Mouse (Mus musculus) forebrain, embryonic 15.5 days (tissue): ENCODE measurements around the gene Plk3. TPM values are rescaled to one million over a fixed set of nuclear protein-coding genes. Genes with fewer than 3 reads are reported as not detected.

ENCODE experiments used
- ATAC-seq: fragments of 200-750 bp; cut with Nextera tagmentation; replicated peaks from 2 replicates; pipeline ENCODE4 v1.8.0; 2017; ENCODE audit warnings: mild to moderate bottlenecking, moderate TSS enrichment, moderate library complexity
- H3K27ac ChIP-seq: fragments of 300-500 bp; sonication (generic); replicated peaks from 2 replicates; pipeline ENCODE4 v1.5.1; 2015; ENCODE audit warnings: mild to moderate bottlenecking, inconsistent platforms
- H3K27me3 ChIP-seq: fragments of 300-500 bp; sonication (generic); 2 replicates; pipeline ENCODE4 v1.6.1; 2015; ENCODE audit warnings: inconsistent platforms
- H3K36me3 ChIP-seq: fragments of 300-500 bp; sonication (generic); 2 replicates; pipeline ENCODE4 v1.6.1; 2015; ENCODE audit warnings: mild to moderate bottlenecking, inconsistent platforms
- H3K4me1 ChIP-seq: fragments of 300-500 bp; sonication (generic); 2 replicates; pipeline ENCODE4 v1.6.1; 2015; ENCODE audit warnings: inconsistent platforms
- H3K4me2 ChIP-seq: fragments of 300-500 bp; sonication (generic); replicated peaks from 2 replicates; pipeline ENCODE4 v1.6.1; 2015; ENCODE audit warnings: mild to moderate bottlenecking, inconsistent platforms
- H3K4me3 ChIP-seq: fragments of 300-500 bp; sonication (generic); 2 replicates; pipeline ENCODE4 v1.5.1; 2015; ENCODE audit warnings: mild to moderate bottlenecking, inconsistent platforms
- H3K9ac ChIP-seq: fragments of 300-500 bp; sonication (generic); replicated peaks from 2 replicates; pipeline ENCODE4 v1.6.1; 2015; ENCODE audit warnings: mild to moderate bottlenecking, inconsistent platforms
- H3K9me3 ChIP-seq: fragments of 300-500 bp; sonication (generic); 2 replicates; pipeline ENCODE4 v1.6.1; 2016; ENCODE audit warnings: inconsistent platforms
- WGBS: fragments of 180-500 bp; shearing (Covaris S2); methylation state at CpG from one replicate; pipeline ENCODE4 v1.1.7; 2015; ENCODE audit warnings: mixed read lengths; 5-methylcytosine and 5-hydroxymethylcytosine counted together
- polyA plus RNA-seq: library from polyadenylated mRNA; unstranded; fragments of >200 nt; fragmentation: Nextera tagmentation; extraction: Ambion mirVana; gene quantifications from 2 replicates; pipeline ENCODE4 v1.2.1, GENCODE M21; 2015

Gene Plk3
- polyA plus RNA-seq, 1 experiment from 2014 or later = 8.8 TPM

DNA sequence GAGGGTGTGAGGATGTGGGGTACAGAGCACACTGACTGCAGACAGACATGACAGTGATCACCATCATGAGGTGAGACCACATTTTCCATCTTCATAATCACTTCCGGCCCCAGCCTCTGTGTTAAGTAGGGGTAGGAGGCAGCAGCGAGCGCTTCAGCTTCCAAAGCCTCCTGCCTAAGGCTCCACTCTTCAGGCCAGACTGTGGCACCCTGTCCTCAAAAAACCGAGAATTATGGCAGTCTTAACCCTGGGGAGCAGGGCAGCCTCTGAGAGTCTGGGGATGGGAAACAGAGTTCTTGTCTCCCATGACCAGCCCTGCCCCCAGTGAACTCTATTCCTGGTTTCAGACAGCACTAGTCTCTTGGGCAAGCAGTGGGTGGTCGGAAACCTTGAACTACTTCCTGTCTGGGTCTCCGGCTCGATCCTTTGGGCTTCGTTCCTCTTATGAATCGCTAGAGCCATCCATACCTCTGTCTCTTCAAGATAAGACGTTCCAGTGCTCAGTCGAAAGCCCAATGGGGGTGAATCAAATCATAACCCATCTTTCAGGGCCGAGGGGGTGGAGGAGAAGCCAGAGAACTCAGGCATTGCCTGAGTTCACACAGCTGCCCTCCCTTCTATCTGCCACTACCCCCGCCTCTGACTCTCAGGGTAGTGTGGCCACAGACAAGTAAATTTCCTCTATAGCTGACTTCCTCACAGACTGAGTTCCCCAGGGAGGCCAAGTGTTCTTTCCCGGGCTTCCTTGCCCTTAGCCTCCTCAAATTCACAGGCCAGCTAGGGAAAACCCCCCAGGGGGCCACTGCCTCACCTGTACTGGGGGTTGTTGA is 9.0 kb downstream of the Plk3 start:
- no peaks in the 10 kb centered on the region for H3K27me3 ChIP-seq
- WGBS = 77% methylated on average over 14 of the region's 14 CpGs
- H3K4me3 ChIP-seq = no peak overlapping the region
- no peaks in the 10 kb centered on the region for H3K36me3 ChIP-seq
- H3K9ac ChIP-seq = peak overlapping the region; percentile 14; the same call in 1 of the 2 replicates
- no peak overlapping the region for H3K4me2 ChIP-seq
- H3K4me1 ChIP-seq = peaks cover 24% of the 10 kb centered on the region
- ATAC-seq = no peak
- no peaks in the 10 kb centered on the region for H3K9me3 ChIP-seq
- peak overlapping the region; percentile 78 for H3K27ac ChIP-seq

GRCm38 (mm10) chr4:117124218-117124517 is 9.6 kb downstream of the Plk3 start:
- Histone ChIP-seq H3K27ac (no peak overlapping the region), H3K9ac (no peak overlapping the region)
- 86% methylated on average over 3 of the region's 3 CpGs for WGBS

GRCm38 (mm10) chr4:117123546-117124217 is 10.1 kb downstream of the Plk3 start:
- WGBS = 73% methylated on average over 9 of the region's 9 CpGs
- H3K27ac ChIP-seq = no peak overlapping the region
- H3K27me3 ChIP-seq = no peaks in the 10 kb centered on the region
- no peak overlapping the region for H3K4me3 ChIP-seq
- H3K9me3 ChIP-seq = no peaks in the 10 kb centered on the region
- no peaks in the 10 kb centered on the region for H3K36me3 ChIP-seq
- H3K9ac ChIP-seq = no peak overlapping the region
- H3K4me1 ChIP-seq = peaks cover 27% of the 10 kb centered on the region
- no peak for ATAC-seq
- no peak overlapping the region for H3K4me2 ChIP-seq

More at GRCm38 (mm10) chr4:117124218-117124517, 9.6 kb downstream of the Plk3 start:
- Histone ChIP-seq H3K4me2 (no peak overlapping the region), H3K9me3 (no peaks in the 10 kb centered on the region), H3K4me3 (no peak overlapping the region), H3K36me3 (no peaks in the 10 kb centered on the region), H3K4me1 (peaks cover 27% of the 10 kb centered on the region), H3K27me3 (no peaks in the 10 kb centered on the region)
- ATAC-seq = no peak

DNA sequence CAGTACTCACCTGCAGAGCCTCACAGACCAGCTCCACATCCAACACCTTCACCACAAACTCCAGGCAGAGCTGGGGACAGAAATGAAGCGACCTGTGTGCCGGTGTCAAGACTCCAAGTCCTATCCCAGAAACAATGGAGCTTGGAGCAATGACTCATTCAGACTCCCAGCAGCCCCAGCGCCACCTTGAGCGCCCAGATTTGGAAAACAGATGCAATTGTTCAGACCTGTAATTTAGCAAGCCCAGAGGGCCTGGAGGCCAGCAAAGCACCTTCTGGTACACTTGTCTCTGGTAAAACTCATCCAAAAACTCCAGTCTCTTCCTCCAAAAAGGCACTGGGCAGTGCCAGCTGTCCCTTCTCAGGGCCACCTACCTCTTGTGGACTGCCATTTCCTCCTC is 11.6 kb downstream of the Plk3 start:
- no peaks in the 10 kb centered on the region for H3K36me3 ChIP-seq
- 80% methylated on average over 4 of the region's 4 CpGs for WGBS
- no peak for ATAC-seq
- H3K27ac ChIP-seq = no peak overlapping the region
- H3K9ac ChIP-seq = no peak overlapping the region
- no peak overlapping the region for H3K4me3 ChIP-seq
- H3K9me3 ChIP-seq = no peaks in the 10 kb centered on the region
- H3K4me1 ChIP-seq = peaks cover 27% of the 10 kb centered on the region
- H3K4me2 ChIP-seq = no peak overlapping the region
- H3K27me3 ChIP-seq = no peaks in the 10 kb centered on the region

GRCm38 (mm10) chr4:117120445-117121414 is 13.0 kb downstream of the Plk3 start:
- Histone ChIP-seq H3K4me1 (peaks cover 22% of the 10 kb centered on the region), H3K36me3 (no peaks in the 10 kb centered on the region), H3K27ac (peak overlapping the region; percentile 92), H3K9ac (peak overlapping the region; percentile 65), H3K9me3 (no peaks in the 10 kb centered on the region), H3K4me2 (peak overlapping the region; percentile 100), H3K27me3 (no peaks in the 10 kb centered on the region), H3K4me3 (peak overlapping the region; percentile 63)
- peak; percentile 96 for ATAC-seq
- WGBS = under 1% methylated on average over 69 of the region's 69 CpGs

DNA sequence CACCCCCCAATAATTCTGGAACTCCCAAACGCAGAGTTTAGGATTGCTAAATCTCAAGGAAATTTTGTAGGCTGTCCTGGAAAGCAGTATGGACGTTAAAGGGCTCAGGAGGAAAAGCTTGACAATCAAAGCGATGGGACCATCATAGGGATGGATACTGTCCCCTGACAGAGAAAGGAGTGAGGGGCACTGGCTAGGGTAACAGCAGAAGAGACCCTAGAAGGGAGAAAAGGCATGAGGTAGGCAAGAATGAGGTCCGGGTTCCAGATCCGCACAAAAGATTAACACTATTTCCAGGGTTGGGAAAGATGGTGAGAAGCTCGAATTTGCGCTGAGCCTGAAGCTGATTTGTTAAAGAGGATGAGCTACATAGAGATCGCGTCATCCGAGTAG is 13.7 kb downstream of the Plk3 start:
- Histone ChIP-seq H3K27ac (peak overlapping the region; percentile 92), H3K9ac (peak overlapping the region; percentile 65), H3K27me3 (no peaks in the 10 kb centered on the region), H3K4me2 (peak overlapping the region; percentile 100), H3K9me3 (no peaks in the 10 kb centered on the region), H3K4me1 (peaks cover 15% of the 10 kb centered on the region), H3K36me3 (no peaks in the 10 kb centered on the region), H3K4me3 (peak overlapping the region; percentile 63)
- 7% methylated on average over 10 of the region's 10 CpGs for WGBS
- ATAC-seq = peak; percentile 46; the same call in 1 of the 2 replicates

- peak overlapping the region; percentile 100 for H3K4me2 ChIP-seq
- peak overlapping the region; percentile 63 for H3K4me3 ChIP-seq
- H3K9ac ChIP-seq = peak overlapping the region; percentile 65
- H3K27ac ChIP-seq = peak overlapping the region; percentile 92
- no peaks in the 10 kb centered on the region for H3K36me3 ChIP-seq
- no peaks in the 10 kb centered on the region for H3K9me3 ChIP-seq
- no peaks in the 10 kb centered on the region for H3K27me3 ChIP-seq
- 69% methylated on average over 5 of the region's 5 CpGs for WGBS
- H3K4me1 ChIP-seq = peaks cover 12% of the 10 kb centered on the region
- 0 out of 2 replicates have a peak, but pooled peaks have one; percentile 1 for ATAC-seq
Measured at GRCm38 (mm10) chr4:117119636-117120035, 14.1 kb downstream of the Plk3 start.

- Histone ChIP-seq H3K4me3 (no peak overlapping the region), H3K27me3 (no peaks in the 10 kb centered on the region), H3K9me3 (no peaks in the 10 kb centered on the region), H3K9ac (no peak overlapping the region), H3K4me1 (peaks cover 12% of the 10 kb centered on the region), H3K4me2 (no peak overlapping the region), H3K27ac (no peak overlapping the region), H3K36me3 (no peaks in the 10 kb centered on the region)
- 93% methylated on average over 7 of the region's 7 CpGs for WGBS
- no peak for ATAC-seq
Measured at GRCm38 (mm10) chr4:117117931-117118330, 15.8 kb downstream of the Plk3 start.

DNA sequence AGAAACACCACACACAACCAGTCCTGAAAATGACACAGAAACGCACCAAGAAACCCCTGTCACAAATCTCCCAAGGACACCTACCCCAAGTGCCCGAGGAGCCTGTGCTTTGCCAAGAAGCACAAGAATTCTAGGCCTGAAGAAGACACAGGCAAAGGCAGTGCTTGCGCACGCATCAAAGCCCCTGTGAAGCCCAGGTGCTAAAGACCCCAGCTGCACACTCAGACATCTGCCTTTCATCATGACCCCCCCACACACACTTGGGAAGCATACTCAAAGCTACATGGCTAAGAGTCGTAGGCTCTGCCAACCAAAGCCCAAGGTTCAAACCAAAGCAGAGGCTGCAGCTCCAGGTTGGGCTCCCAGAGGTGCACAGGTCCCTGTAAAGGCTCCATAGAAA is 18.2 kb downstream of the Plk3 start:
- no peak overlapping the region for H3K4me3 ChIP-seq
- ATAC-seq = no peak
- H3K36me3 ChIP-seq = no peaks in the 10 kb centered on the region
- no peak overlapping the region for H3K4me2 ChIP-seq
- no peak overlapping the region for H3K9ac ChIP-seq
- H3K27me3 ChIP-seq = no peaks in the 10 kb centered on the region
- 92% methylated on average over 5 of the region's 5 CpGs for WGBS
- H3K27ac ChIP-seq = no peak overlapping the region
- H3K4me1 ChIP-seq = peaks cover 6% of the 10 kb centered on the region
- H3K9me3 ChIP-seq = no peaks in the 10 kb centered on the region

DNA sequence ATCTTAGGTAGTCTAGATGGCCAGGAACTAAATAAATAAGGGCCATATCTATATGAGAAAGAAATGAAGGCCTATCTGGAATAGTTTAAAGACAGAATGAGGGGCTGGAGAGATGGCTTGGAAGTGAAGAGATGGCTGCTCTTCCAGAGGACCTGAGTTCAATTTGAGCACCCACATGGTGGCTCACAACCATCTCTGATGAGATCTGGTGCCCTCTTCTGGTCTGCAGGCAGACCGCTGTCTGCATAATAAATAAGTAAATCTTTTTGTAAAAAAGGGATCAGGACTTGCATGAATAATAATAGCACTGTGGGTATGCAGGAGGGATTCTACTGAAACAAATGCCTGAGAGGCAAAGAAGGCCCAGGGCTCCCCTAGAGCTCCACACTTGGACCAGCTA is 20.5 kb downstream of the Plk3 start:
- Histone ChIP-seq H3K4me3 (no peak overlapping the region), H3K27ac (no peak overlapping the region), H3K9ac (no peak overlapping the region), H3K9me3 (no peaks in the 10 kb centered on the region), H3K36me3 (no peaks in the 10 kb centered on the region; the same call in 1 of the 2 replicates), H3K4me2 (no peak overlapping the region), H3K27me3 (no peaks in the 10 kb centered on the region), H3K4me1 (no peaks in the 10 kb centered on the region)
- no peak for ATAC-seq
- WGBS = 61% methylated on average over 1 of the region's 1 CpGs

GRCm38 (mm10) chr4:117110985-117111384 is 22.8 kb downstream of the Plk3 start:
- Histone ChIP-seq H3K27me3 (no peaks in the 10 kb centered on the region), H3K4me2 (no peak overlapping the region), H3K4me3 (no peak overlapping the region), H3K4me1 (no peaks in the 10 kb centered on the region), H3K9me3 (no peaks in the 10 kb centered on the region), H3K9ac (no peak overlapping the region), H3K36me3 (no peaks in the 10 kb centered on the region; the same call in 1 of the 2 replicates), H3K27ac (no peak overlapping the region)
- ATAC-seq = no peak
- 92% methylated on average over 11 of the region's 11 CpGs for WGBS
